Comparison of ENCODE assay signal across 8 mouse cellular contexts in the genomic region with DNA sequence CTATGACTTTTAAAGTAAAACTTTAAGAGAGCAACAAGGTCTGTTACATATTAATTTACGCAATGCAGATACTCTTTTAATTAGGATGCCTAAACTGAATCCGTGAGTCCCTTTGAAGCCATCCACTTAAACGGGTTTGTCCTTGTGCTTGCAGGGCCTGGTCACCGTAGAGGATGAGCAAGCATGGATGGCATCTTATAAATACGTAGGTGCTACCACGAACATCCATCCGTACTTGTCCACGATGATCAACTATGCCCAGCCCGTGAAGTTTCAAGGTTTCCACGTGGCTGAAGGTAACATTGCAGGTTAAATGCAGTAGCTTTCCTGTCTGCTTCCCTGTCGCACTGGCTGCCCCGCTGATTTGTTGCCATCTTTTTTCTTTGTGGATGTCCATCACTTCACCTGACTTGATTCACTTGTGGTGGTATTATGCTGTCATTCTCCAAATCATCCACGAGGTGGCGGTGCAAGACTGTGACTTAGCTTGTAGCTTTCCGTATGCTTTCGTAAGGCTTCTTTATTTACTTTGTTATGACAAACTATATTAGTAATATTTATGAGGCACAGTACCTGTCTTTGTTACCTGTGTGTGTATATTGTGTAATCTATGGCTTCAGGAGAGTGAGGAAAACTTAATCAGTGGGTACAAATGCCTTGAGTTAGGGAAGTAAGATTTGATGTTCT.
DNase-seq lines count a peak whose midpoint lies in the region; ATAC-seq and TF ChIP-seq lines count a peak whose summit lies in the region.

No protein-coding gene starts in this region.

- peak; percentile 25 for DNase-seq in ovary, postnatal 14 days (ENCODE audit: low spot score)
- DNase-seq in ovary, postnatal 10 days (ENCODE audit: low spot score) = no peak
- peak; percentile 30 to 33 for DNase-seq in adrenal gland, adult 18-20 months (ENCODE audit: low spot score in 2 of 2)
- peak; percentile 37 to 47 for DNase-seq in cerebellum, postnatal 4 days (ENCODE audit: low spot score in 2 of 2)
- DNase-seq in liver, postnatal 0 days = peak; percentile 44
- DNase-seq in spleen, postnatal 36 days (ENCODE audit: low spot score in 2 of 2) = no peak

- H3K4me1 ChIP-seq in hindbrain, embryonic 13.5 days (replicated peaks) = peaks cover 10% of the 10 kb centered on the region
- H3K4me1 ChIP-seq in liver, postnatal 0 days (ENCODE audit: insufficient read depth) = no peaks in the 10 kb centered on the region
- 0 out of 2 replicates have a peak, but pooled peaks cover 3% of the 10 kb centered on the region for H3K4me1 ChIP-seq in neural tube, embryonic 14.5 days (ENCODE audit: control insufficient read depth, insufficient read depth, low read length)

- no peak overlapping the region for H3K27ac ChIP-seq in hindbrain, embryonic 13.5 days
- no peak overlapping the region for H3K27ac ChIP-seq in liver, postnatal 0 days (ENCODE audit: low read depth)
- H3K27ac ChIP-seq in neural tube, embryonic 14.5 days (ENCODE audit: low read depth, low read length) = no peak overlapping the region

- H3K4me3 ChIP-seq in hindbrain, embryonic 13.5 days = no peak overlapping the region
- H3K4me3 ChIP-seq in liver, postnatal 0 days (ENCODE audit: low read depth, low read length) = no peak overlapping the region
- H3K4me3 ChIP-seq in neural tube, embryonic 14.5 days (ENCODE audit: low read depth, low read length) = no peak overlapping the region

- 56% methylated on average over 16 of the region's 16 CpGs for WGBS in hindbrain, embryonic 13.5 days
- 56% methylated on average over 16 of the region's 16 CpGs for WGBS in liver, postnatal 0 days (ENCODE audit: insufficient replicate concordance)
- WGBS in neural tube, embryonic 14.5 days = 58% methylated on average over 16 of the region's 16 CpGs

- H3K36me3 ChIP-seq in hindbrain, embryonic 13.5 days = peaks cover 11% of the 10 kb centered on the region
- H3K36me3 ChIP-seq in liver, postnatal 0 days (replicated peaks; ENCODE audit: insufficient read depth, low read length) = no peaks in the 10 kb centered on the region
- 0 out of 2 replicates have a peak, but pooled peaks cover 3% of the 10 kb centered on the region for H3K36me3 ChIP-seq in neural tube, embryonic 14.5 days (ENCODE audit: control insufficient read depth, insufficient read depth, low read length)

- peak; percentile 90 for TF ChIP-seq CTCF in liver, postnatal 0 days (IDR thresholded peaks at IDR 0.05; ENCODE audit: low read depth)

- H3K27me3 ChIP-seq in hindbrain, embryonic 13.5 days = no peaks in the 10 kb centered on the region
- H3K27me3 ChIP-seq in liver, postnatal 0 days (ENCODE audit: insufficient read depth, low read length) = no peaks in the 10 kb centered on the region
- no peaks in the 10 kb centered on the region for H3K27me3 ChIP-seq in neural tube, embryonic 14.5 days (ENCODE audit: control insufficient read depth, insufficient read depth, low read length)

- peak; percentile 52; the same call in 1 of the 2 replicates for ATAC-seq in hindbrain, embryonic 13.5 days (ENCODE audit: low FRiP score)
- no peak for ATAC-seq in liver, postnatal 0 days
- peak; percentile 47 for ATAC-seq in neural tube, embryonic 14.5 days (ENCODE audit: low read depth)

- H3K9me3 ChIP-seq in hindbrain, embryonic 13.5 days = no peaks in the 10 kb centered on the region
- H3K9me3 ChIP-seq in liver, postnatal 0 days (ENCODE audit: low read length) = no peaks in the 10 kb centered on the region
- no peaks in the 10 kb centered on the region for H3K9me3 ChIP-seq in neural tube, embryonic 14.5 days (ENCODE audit: control insufficient read depth, low read length)

- no peak overlapping the region for H3K9ac ChIP-seq in hindbrain, embryonic 13.5 days
- H3K9ac ChIP-seq in liver, postnatal 0 days (replicated peaks) = no peak overlapping the region
- H3K9ac ChIP-seq in neural tube, embryonic 14.5 days (replicated peaks; ENCODE audit: low read depth, low read length) = no peak overlapping the region

- TF ChIP-seq EP300 in liver, postnatal 0 days (IDR thresholded peaks at IDR 0.05; ENCODE audit: low read depth) = no peak

- no peak overlapping the region for H3K4me2 ChIP-seq in hindbrain, embryonic 13.5 days
- no peak overlapping the region for H3K4me2 ChIP-seq in liver, postnatal 0 days (ENCODE audit: low read depth, low read length)
- no peak overlapping the region for H3K4me2 ChIP-seq in neural tube, embryonic 14.5 days (ENCODE audit: low read depth, low read length)

Comparison
In these comparisons a context has a peak if more than half of its experiments do, and no peak if none do; other contexts are left out.
1. DNase-seq: peak in ovary, postnatal 14 days (single experiment), adrenal gland, adult 18-20 months (2 of 2), cerebellum, postnatal 4 days (2 of 2) and liver, postnatal 0 days (single experiment); none in ovary, postnatal 10 days (single experiment) and spleen, postnatal 36 days (0 of 2).